Mouse (Mus musculus): ENCODE results near the gene Vps4b.

GRCm38 (mm10) chr1:106796987-106797779, 655 bp upstream of the Vps4b start:
- TF ChIP-seq CTCF (IDR thresholded peaks at IDR 0.05; ENCODE audit: borderline replicate concordance, control insufficient read depth, extremely low read depth, insufficient read depth, low read length, poor library complexity) = no peak
- TF ChIP-seq POLR2A (IDR thresholded peaks at IDR 0.05; ENCODE audit: control insufficient read depth, extremely low read depth, insufficient read depth, low read length, poor library complexity) = no peak

Measured in thymus, adult 2 months (tissue).